Mouse (Mus musculus) limb, embryonic 13.5 days (tissue): ENCODE data around the gene Sec16a. TPM values are rescaled to one million over a fixed set of nuclear protein-coding genes. Genes with fewer than 3 reads are reported as not detected.

Experiments used
- ATAC-seq: fragments of 200-750 bp; cut with Nextera tagmentation; 2 replicates; pipeline ENCODE4 v1.8.0; 2017; ENCODE audit warnings: low read depth, moderate number of reproducible peaks, moderate TSS enrichment; ENCODE audit not compliant: low FRiP score
- H3K27ac ChIP-seq: fragments of 300-500 bp; sonication (generic); 2 replicates; pipeline ENCODE4 v1.5.1; 2015; ENCODE audit warnings: inconsistent platforms, mild to moderate bottlenecking, moderate library complexity
- H3K27me3 ChIP-seq: fragments of 300-500 bp; sonication (generic); 2 replicates; pipeline ENCODE4 v1.6.1; 2015; ENCODE audit warnings: mild to moderate bottlenecking, inconsistent platforms
- H3K36me3 ChIP-seq: fragments of 300-500 bp; sonication (generic); 2 replicates; pipeline ENCODE4 v1.6.1; 2015; ENCODE audit warnings: inconsistent platforms, mild to moderate bottlenecking, moderate library complexity
- H3K4me1 ChIP-seq: fragments of 300-500 bp; sonication (generic); 2 replicates; pipeline ENCODE4 v1.6.1; 2015; ENCODE audit warnings: inconsistent platforms
- H3K4me2 ChIP-seq: fragments of 300-500 bp; sonication (generic); replicated peaks from 2 replicates; pipeline ENCODE4 v1.6.1; 2015; ENCODE audit warnings: inconsistent platforms, mild to moderate bottlenecking, moderate library complexity
- H3K4me3 ChIP-seq: fragments of 300-500 bp; sonication (generic); 2 replicates; pipeline ENCODE4 v1.5.1; 2015; ENCODE audit warnings: moderate library complexity, mild to moderate bottlenecking, inconsistent platforms
- H3K9ac ChIP-seq: fragments of 300-500 bp; sonication (generic); 2 replicates; pipeline ENCODE4 v1.6.1; 2015; ENCODE audit warnings: mild to moderate bottlenecking, inconsistent platforms
- H3K9me3 ChIP-seq: fragments of 300-500 bp; sonication (generic); 2 replicates; pipeline ENCODE4 v1.6.1; 2016; ENCODE audit warnings: inconsistent platforms
- WGBS: fragments of 180-500 bp; shearing (Covaris S2); methylation state at CpG from one replicate; pipeline ENCODE4 v1.1.7; 2015; 5-methylcytosine and 5-hydroxymethylcytosine counted together
- polyA plus RNA-seq: library from polyadenylated mRNA; unstranded; fragments of >200 nt; fragmentation: Nextera tagmentation; extraction: Ambion mirVana; gene quantifications from 2 replicates; pipeline ENCODE4 v1.2.1, GENCODE M21; 2015

The Sec16a gene
- polyA plus RNA-seq: 24.9 and 28.1 TPM in 2 replicates

- Histone ChIP-seq H3K9me3 (no peaks in the 10 kb centered on the region), H3K4me2 (peak within 1 kb of the TSS; percentile 96), H3K4me3 (peak within 1 kb of the TSS; percentile 92), H3K36me3 (peaks cover 18% of the 10 kb centered on the region), H3K27me3 (no peaks in the 10 kb centered on the region), H3K4me1 (peaks cover 32% of the 10 kb centered on the region), H3K27ac (peak within 1 kb of the TSS; percentile 82), H3K9ac (peak within 1 kb of the TSS; percentile 92)
- WGBS: 1% methylated on average over 58 of the region's 61 CpGs
- ATAC-seq: peak; percentile 93
Measured at GRCm38 (mm10) chr2:26444946-26445665, at the start of gene Sec16a. Gene Sec16a, minus strand, starts transcription at chr2:26445216.

DNA sequence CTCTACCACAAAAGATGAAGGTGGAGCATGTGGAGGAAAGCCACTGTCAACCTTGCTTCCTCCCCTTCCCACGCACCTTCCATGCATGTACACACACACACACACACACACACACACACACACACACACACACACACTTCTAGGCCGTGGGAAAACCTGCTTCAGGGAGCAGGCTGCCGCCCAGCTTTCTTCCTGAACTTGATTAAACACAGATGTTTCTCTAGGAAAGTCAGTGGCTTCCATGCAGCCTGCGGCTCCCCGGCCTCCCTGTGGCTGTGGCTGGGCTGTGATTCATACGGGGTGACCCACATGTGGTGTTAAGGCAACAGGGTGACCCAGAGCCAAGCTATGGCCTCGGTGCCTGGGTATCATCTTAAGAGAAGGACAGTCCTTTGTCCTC, 49.4 kb upstream of the Sec16a start:
- Histone ChIP-seq H3K27ac (peak overlapping the region; percentile 75), H3K9ac (no peak overlapping the region), H3K4me1 (peaks cover 94% of the 10 kb centered on the region), H3K4me2 (peak overlapping the region; percentile 41), H3K9me3 (no peaks in the 10 kb centered on the region), H3K27me3 (no peaks in the 10 kb centered on the region), H3K4me3 (no peak overlapping the region), H3K36me3 (no peaks in the 10 kb centered on the region)
- 10% methylated on average over 7 of the region's 7 CpGs for WGBS
- peak; percentile 58 for ATAC-seq

DNA sequence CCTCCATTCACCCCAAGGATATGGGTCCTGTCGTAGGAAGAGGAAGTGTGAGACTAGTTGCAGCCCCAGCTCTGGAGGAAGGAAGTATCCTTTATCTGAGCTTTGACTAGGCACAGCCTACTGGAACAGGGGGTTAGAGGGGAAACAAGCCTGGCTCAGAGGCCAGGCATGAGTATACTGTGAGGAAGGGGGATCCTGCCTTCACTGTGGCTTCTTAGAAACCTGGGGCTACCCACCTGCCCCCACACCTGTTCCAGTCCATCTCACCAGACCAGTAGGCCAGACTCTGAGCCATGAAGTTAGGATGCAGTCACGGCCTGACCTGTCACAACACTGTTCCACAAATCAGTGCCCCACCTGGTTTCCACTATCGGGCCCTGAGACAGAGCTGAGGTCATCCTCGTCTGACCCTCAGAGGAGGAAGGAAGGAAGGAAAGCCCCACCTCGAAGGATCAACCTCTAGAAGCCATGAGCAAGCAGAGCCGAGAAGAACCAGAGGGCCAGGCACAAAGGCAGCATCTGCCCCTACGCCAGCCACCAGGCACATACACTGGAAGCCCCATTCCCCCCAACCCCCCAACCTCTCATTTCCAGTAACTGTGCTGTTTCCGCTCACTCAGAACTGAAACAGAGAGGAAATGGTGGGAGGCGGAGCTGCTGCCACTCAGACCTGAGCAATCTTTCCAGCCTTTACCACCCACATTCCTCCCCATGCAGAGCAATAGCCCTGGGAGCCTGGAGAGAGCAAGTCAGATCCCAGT, 48.2 kb upstream of the Sec16a start:
- Histone ChIP-seq H3K9me3 (no peaks in the 10 kb centered on the region), H3K27me3 (no peaks in the 10 kb centered on the region), H3K4me1 (peaks cover 95% of the 10 kb centered on the region), H3K4me3 (no peak overlapping the region), H3K27ac (peak overlapping the region; percentile 75), H3K9ac (no peak overlapping the region; the same call in 1 of the 2 replicates), H3K36me3 (no peaks in the 10 kb centered on the region), H3K4me2 (peak overlapping the region; percentile 41)
- WGBS: 23% methylated on average over 9 of the region's 9 CpGs
- ATAC-seq: no peak

GRCm38 (mm10) chr2:26490760-26491301, 45.8 kb upstream of the Sec16a start:
- H3K4me2 ChIP-seq: no peak overlapping the region
- H3K9me3 ChIP-seq: no peaks in the 10 kb centered on the region
- ATAC-seq: no peak
- H3K4me1 ChIP-seq: peaks cover 95% of the 10 kb centered on the region
- peak overlapping the region; percentile 15; the same call in 1 of the 2 replicates for H3K27ac ChIP-seq
- no peaks in the 10 kb centered on the region for H3K27me3 ChIP-seq
- 0 out of 2 replicates have a peak overlapping the region, but pooled peaks have one; percentile 31 for H3K9ac ChIP-seq
- no peaks in the 10 kb centered on the region for H3K36me3 ChIP-seq
- WGBS: 49% methylated on average over 4 of the region's 4 CpGs
- H3K4me3 ChIP-seq: no peak overlapping the region

- H3K4me2 ChIP-seq: no peak overlapping the region; the same call in 1 of the 2 replicates
- WGBS: 36% methylated on average over 9 of the region's 9 CpGs
Measured at GRCm38 (mm10) chr2:26488535-26489135, 43.6 kb upstream of the Sec16a start.

GRCm38 (mm10) chr2:26487322-26488021, 42.5 kb upstream of the Sec16a start:
- peaks cover 85% of the 10 kb centered on the region for H3K4me1 ChIP-seq
- peak overlapping the region; percentile 79 for H3K27ac ChIP-seq
- 34% methylated on average over 18 of the region's 18 CpGs for WGBS
- no peaks in the 10 kb centered on the region for H3K27me3 ChIP-seq
- peak overlapping the region; percentile 37 for H3K4me2 ChIP-seq
- peaks cover 19% of the 10 kb centered on the region for H3K36me3 ChIP-seq
- no peak overlapping the region for H3K4me3 ChIP-seq
- ATAC-seq: no peak
- H3K9me3 ChIP-seq: no peaks in the 10 kb centered on the region
- H3K9ac ChIP-seq: no peak overlapping the region; the same call in 1 of the 2 replicates

More at GRCm38 (mm10) chr2:26488535-26489135, 43.6 kb upstream of the Sec16a start:
- peaks cover 86% of the 10 kb centered on the region for H3K4me1 ChIP-seq
- H3K27ac ChIP-seq: peak overlapping the region; percentile 33; the same call in 1 of the 2 replicates
- H3K36me3 ChIP-seq: peaks cover 9% of the 10 kb centered on the region
- ATAC-seq: no peak
- no peak overlapping the region for H3K4me3 ChIP-seq
- 0 out of 2 replicates have a peak overlapping the region, but pooled peaks have one; percentile 19 for H3K9ac ChIP-seq
- H3K27me3 ChIP-seq: no peaks in the 10 kb centered on the region
- no peaks in the 10 kb centered on the region for H3K9me3 ChIP-seq

- Histone ChIP-seq H3K27ac (peak overlapping the region; percentile 79; the same call in 1 of the 2 replicates), H3K36me3 (peaks cover 25% of the 10 kb centered on the region), H3K4me2 (peak overlapping the region; percentile 37), H3K9me3 (no peaks in the 10 kb centered on the region), H3K4me1 (peaks cover 85% of the 10 kb centered on the region), H3K9ac (0 out of 2 replicates have a peak overlapping the region, but pooled peaks have one; percentile 25), H3K4me3 (no peak overlapping the region), H3K27me3 (no peaks in the 10 kb centered on the region)
- ATAC-seq: no peak
- WGBS: 31% methylated on average over 3 of the region's 3 CpGs
Measured at GRCm38 (mm10) chr2:26486835-26487321, 41.9 kb upstream of the Sec16a start.

DNA sequence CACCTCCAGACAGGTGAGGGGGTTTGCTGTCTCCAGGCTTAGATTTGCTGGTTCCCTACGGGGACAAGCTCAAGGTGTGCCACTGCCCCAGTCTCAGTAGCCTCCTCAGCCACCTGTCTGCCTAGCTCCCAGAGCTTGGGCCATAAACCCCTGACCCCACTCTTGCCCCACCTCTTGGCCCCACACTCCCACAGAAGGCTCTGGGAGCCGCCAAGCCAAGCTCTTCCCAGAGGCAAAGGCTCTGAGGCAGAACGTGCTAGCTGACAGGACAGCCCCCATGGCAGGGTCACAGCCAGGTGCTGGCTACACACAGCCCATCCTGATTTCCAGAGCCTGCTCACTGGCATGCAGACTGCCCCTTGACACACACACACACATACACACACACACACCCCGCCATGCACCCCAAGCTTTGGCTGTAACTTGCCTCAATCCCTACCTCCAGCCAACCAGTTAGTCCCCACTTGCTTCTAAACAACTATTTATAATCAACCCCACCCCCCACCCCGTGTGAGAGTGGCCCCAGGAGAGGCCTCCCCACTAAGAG, 41.3 kb upstream of the Sec16a start:
- H3K4me2 ChIP-seq: peak overlapping the region; percentile 37
- WGBS: 19% methylated on average over 5 of the region's 5 CpGs
- H3K9ac ChIP-seq: peak overlapping the region; percentile 40; the same call in 1 of the 2 replicates

DNA sequence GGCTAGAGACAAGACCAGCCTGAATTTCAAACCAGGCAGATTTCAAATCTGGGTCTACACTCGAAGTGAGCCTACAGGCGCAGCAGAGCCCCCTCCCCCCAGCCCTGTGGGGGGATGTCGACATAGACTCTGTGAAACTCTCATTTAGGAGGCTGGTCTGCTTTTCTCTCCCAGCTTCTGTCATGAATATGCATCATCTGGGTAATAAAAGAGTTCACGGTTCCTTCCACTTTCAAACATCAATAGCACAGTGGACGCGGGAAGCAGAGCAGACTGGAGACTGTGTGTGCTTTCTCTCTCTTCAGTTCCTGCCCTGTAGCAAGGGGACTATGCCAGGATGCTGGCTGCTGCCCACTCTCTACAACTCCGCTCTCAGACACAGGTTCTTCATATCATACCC, 40.7 kb upstream of the Sec16a start:
- peaks cover 35% of the 10 kb centered on the region for H3K36me3 ChIP-seq
- H3K4me3 ChIP-seq: no peak overlapping the region
- peak overlapping the region; percentile 40; the same call in 1 of the 2 replicates for H3K9ac ChIP-seq
- H3K4me2 ChIP-seq: peak overlapping the region; percentile 7; the same call in 1 of the 2 replicates
- ATAC-seq: no peak
- no peaks in the 10 kb centered on the region for H3K27me3 ChIP-seq
- peaks cover 78% of the 10 kb centered on the region for H3K4me1 ChIP-seq
- WGBS: 27% methylated on average over 7 of the region's 7 CpGs
- H3K9me3 ChIP-seq: no peaks in the 10 kb centered on the region
- peak overlapping the region; percentile 79; the same call in 1 of the 2 replicates for H3K27ac ChIP-seq

More for the DNA sequence above, 41.3 kb upstream of the Sec16a start:
- H3K4me3 ChIP-seq: no peak overlapping the region
- H3K4me1 ChIP-seq: peaks cover 85% of the 10 kb centered on the region
- H3K27me3 ChIP-seq: no peaks in the 10 kb centered on the region
- H3K27ac ChIP-seq: peak overlapping the region; percentile 79; the same call in 1 of the 2 replicates
- no peaks in the 10 kb centered on the region for H3K9me3 ChIP-seq
- peaks cover 29% of the 10 kb centered on the region for H3K36me3 ChIP-seq
- ATAC-seq: no peak

DNA sequence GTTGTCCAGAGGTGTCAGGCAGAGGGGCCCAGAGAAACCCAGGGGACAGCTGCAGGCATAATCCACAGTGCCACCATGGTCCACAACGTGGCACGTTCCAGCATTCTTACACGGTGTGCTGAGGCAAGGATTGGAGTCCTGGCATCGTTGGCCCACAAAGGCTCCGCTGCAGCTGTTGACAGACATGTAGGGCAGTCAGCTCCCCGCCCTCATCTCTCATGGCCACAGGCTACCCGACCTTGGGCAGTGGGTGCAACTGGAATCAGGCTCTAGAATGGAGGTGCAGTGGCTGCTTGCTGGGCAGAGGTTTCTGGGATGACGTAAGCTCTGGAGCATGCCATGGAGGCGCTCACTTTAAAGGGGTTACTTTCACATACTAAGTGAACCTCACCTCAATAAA, 40.3 kb upstream of the Sec16a start:
- 70% methylated on average over 9 of the region's 9 CpGs for WGBS

More for the DNA sequence above, 40.3 kb upstream of the Sec16a start:
- Histone ChIP-seq H3K9me3 (no peaks in the 10 kb centered on the region), H3K9ac (no peak overlapping the region), H3K4me1 (peaks cover 74% of the 10 kb centered on the region), H3K4me3 (no peak overlapping the region), H3K27ac (peak overlapping the region; percentile 79; the same call in 1 of the 2 replicates), H3K4me2 (no peak overlapping the region), H3K36me3 (peaks cover 39% of the 10 kb centered on the region), H3K27me3 (no peaks in the 10 kb centered on the region)
- no peak for ATAC-seq
